Mouse (Mus musculus): ENCODE results near the gene Gm11273. TPM values are rescaled to one million over a fixed set of nuclear protein-coding genes. Genes with fewer than 3 reads are reported as not detected.
"Not testable (repeated sequence)": the region's sequence is repeated elsewhere in the genome, so short reads cannot be mapped to it uniquely, and the experiment has no call there.

Gm11273 gene
- polyA plus RNA-seq, 1 experiment from 2014 or later = 5.5 TPM

DNA sequence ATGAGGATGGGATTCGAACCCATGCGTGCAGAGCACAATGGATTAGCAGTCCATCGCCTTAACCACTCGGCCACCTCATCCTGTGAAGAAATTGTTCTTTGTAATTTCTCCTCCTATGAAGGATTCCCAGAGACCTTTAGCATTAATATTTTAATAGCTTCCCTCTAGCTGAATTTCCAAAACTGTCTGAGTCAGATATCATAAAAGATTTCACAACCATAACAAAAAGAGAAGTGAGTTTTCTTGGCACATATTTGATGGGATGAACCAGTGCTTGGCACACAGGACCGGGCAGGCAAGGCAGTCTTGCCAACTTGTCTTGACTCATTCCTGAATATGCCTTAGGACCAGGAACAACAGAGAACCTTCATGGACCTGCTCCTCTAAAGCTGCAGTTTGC is 8.4 kb downstream of the Gm11273 start:
- Histone ChIP-seq H3K27ac (ENCODE audit: low read length) (no peak overlapping the region), H3K9me3 (replicated peaks; ENCODE audit: control insufficient read depth, low read length) (no peaks in the 10 kb centered on the region), H3K4me3 (ENCODE audit: low read depth, low read length) (no peak overlapping the region), H3K4me1 (ENCODE audit: control insufficient read depth, low read depth, low read length) (no peaks in the 10 kb centered on the region), H3K4me2 (ENCODE audit: low read depth, low read length) (no peak overlapping the region), H3K27me3 (ENCODE audit: control insufficient read depth, insufficient read depth, low read depth, low read length) (no peaks in the 10 kb centered on the region), H3K36me3 (ENCODE audit: control insufficient read depth, insufficient read depth) (no peaks in the 10 kb centered on the region), H3K9ac (ENCODE audit: low read depth, low read length) (no peak overlapping the region)
- ATAC-seq (ENCODE audit: low read depth) = no peak
- 78% methylated on average over 5 of the region's 5 CpGs for WGBS (ENCODE audit: insufficient replicate concordance)

DNA sequence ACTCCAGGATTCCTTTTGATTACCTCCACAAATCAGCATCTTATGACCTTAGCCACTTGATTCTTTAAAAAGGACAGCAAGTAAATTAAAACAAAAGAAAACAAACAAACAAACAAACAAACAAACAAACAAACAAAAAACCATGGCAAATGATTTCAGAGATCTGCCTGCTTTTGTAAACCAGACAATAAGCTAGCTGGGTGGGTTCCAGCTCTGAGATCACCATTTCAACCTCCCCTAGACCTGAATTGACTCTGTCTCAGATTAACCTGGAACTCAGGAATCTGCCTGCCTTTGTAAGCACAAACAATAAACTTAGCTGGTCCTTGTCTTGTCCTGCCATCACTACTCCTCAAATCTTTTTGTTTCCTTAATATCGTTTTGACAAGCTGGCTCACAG is 14.3 kb downstream of the Gm11273 start:
- H3K27ac ChIP-seq (ENCODE audit: low read length) = no peak overlapping the region

DNA sequence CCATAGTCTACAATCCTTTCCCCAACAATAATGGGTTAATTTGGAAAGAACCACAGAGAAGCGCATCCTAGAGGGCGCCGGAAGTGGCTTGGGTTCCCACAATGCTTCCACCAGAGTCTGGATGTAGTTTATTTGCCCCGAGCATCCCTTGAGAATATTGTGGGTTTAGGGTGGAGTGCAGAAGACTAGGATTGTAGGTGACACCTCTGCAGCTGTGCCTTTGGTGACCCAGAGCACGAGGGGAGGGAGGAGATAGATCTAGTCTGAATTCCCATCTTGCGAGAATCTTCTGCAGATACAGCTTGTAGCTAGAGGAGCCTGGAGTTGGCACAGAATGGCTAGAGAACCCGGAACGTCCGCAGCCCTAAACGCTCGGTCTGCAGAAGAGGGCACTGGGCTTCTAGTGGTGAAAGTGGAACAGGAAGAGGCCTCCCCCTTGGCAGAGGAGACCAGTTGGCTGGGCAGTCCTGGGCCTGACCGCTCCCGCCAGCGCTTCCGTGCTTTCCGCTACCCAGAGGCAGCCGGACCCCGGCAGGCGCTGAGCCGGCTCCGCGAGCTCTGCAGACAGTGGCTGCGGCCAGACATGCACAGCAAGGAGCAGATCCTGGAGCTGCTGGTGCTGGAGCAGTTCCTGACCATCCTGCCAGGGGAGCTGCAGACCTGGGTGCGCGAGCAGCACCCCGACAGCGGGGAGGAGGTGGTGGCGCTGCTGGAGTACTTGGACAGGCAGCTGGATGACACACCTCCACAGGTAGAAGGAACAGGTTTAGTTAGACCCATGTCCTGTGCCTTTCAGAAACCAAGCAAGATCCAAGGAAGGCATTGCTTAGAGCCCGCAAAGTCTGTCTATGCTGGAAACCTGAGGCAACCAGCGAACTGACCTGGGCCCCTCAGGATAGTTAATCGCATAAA is 22.2 kb downstream of the Gm11273 start, which contains the start of the genes Zkscan4 and Gm10065:
Zkscan4 (plus strand) TSS at position 149 of the 912 bp plus-strand sequence.
Gm10065 (minus strand) TSS at position 683 of the 912 bp plus-strand sequence.
- not testable (repeated sequence) for H3K27ac ChIP-seq (ENCODE audit: low read length); H3K27me3 ChIP-seq (ENCODE audit: control insufficient read depth, insufficient read depth, low read depth, low read length); H3K9me3 ChIP-seq (replicated peaks; ENCODE audit: control insufficient read depth, low read length); H3K36me3 ChIP-seq (ENCODE audit: control insufficient read depth, insufficient read depth); H3K4me1 ChIP-seq (ENCODE audit: control insufficient read depth, low read depth, low read length)
- peak within 1 kb of the TSS; percentile 62 for H3K4me2 ChIP-seq (ENCODE audit: low read depth, low read length)
- peak; percentile 45 for ATAC-seq (ENCODE audit: low read depth)
- 4% methylated on average over 30 of the region's 31 CpGs for WGBS (ENCODE audit: insufficient replicate concordance)
- peak within 1 kb of the TSS; percentile 61 for H3K4me3 ChIP-seq (ENCODE audit: low read depth, low read length)
- H3K9ac ChIP-seq (ENCODE audit: low read depth, low read length) = peak within 1 kb of the TSS; percentile 34; the same call in 1 of the 2 replicates

More for the DNA sequence above, 14.3 kb downstream of the Gm11273 start:
- Histone ChIP-seq H3K27me3 (ENCODE audit: control insufficient read depth, insufficient read depth, low read depth, low read length) (no peaks in the 10 kb centered on the region), H3K4me2 (ENCODE audit: low read depth, low read length) (no peak overlapping the region), H3K36me3 (ENCODE audit: control insufficient read depth, insufficient read depth) (no peaks in the 10 kb centered on the region), H3K4me3 (ENCODE audit: low read depth, low read length) (no peak overlapping the region), H3K9ac (ENCODE audit: low read depth, low read length) (no peak overlapping the region), H3K4me1 (ENCODE audit: control insufficient read depth, low read depth, low read length) (no peaks in the 10 kb centered on the region), H3K9me3 (replicated peaks; ENCODE audit: control insufficient read depth, low read length) (no peaks in the 10 kb centered on the region)
- no peak for ATAC-seq (ENCODE audit: low read depth)
- 68% methylated on average over 1 of the region's 1 CpGs for WGBS (ENCODE audit: insufficient replicate concordance)

DNA sequence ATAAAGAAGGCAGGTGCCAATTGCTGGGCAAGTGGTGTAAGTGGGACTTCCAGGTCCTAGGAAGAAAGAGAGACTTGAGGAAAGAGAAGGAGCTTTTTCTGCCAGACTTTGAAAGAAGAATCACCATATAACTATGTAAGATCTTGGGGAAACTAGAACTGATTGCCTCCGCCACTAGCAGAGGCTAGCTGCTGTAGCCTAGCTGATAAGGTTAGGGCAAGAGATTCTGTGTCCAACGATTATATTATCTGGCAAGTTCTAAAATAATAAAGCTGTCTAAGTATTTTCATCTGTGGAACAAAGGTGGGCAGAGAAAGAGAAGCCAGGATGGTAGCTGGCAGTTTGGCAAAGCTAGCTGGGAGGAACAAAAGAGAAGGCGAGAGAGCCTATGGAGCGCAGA is 28.8 kb downstream of the Gm11273 start:
- Histone ChIP-seq H3K4me2 (ENCODE audit: low read depth, low read length) (no peak overlapping the region), H3K36me3 (ENCODE audit: control insufficient read depth, insufficient read depth) (no peaks in the 10 kb centered on the region), H3K27ac (ENCODE audit: low read length) (no peak overlapping the region), H3K4me3 (ENCODE audit: low read depth, low read length) (no peak overlapping the region), H3K4me1 (ENCODE audit: control insufficient read depth, low read depth, low read length) (peaks cover 12% of the 10 kb centered on the region), H3K9me3 (replicated peaks; ENCODE audit: control insufficient read depth, low read length) (no peaks in the 10 kb centered on the region), H3K27me3 (ENCODE audit: control insufficient read depth, insufficient read depth, low read depth, low read length) (no peaks in the 10 kb centered on the region; the same call in 1 of the 2 replicates), H3K9ac (ENCODE audit: low read depth, low read length) (no peak overlapping the region)
- WGBS (ENCODE audit: insufficient replicate concordance) = 23% methylated on average over 4 of the region's 4 CpGs
- no peak for ATAC-seq (ENCODE audit: low read depth)

DNA sequence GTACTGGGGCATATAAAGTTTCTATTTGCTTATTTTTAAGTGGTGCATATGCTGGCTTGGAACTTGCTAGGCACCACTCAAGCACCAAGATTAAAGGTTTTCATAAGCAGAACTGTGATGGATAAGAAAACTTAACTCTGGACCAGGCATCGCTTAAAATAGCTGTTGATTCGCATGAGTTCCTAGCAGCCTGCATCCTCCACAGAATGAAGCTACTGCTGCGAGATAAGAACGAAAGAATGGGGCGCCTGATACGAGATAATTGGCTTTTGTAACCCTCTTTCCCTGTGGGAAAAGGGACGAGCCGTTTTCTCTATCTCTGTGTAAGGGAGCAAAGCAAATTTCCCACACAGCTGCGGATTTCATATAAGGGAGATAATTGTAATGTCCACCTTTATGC is 32.1 kb downstream of the Gm11273 start:
- Histone ChIP-seq H3K36me3 (ENCODE audit: control insufficient read depth, insufficient read depth) (no peaks in the 10 kb centered on the region), H3K4me3 (ENCODE audit: low read depth, low read length) (no peak overlapping the region), H3K27ac (ENCODE audit: low read length) (no peak overlapping the region), H3K4me1 (ENCODE audit: control insufficient read depth, low read depth, low read length) (peaks cover 12% of the 10 kb centered on the region), H3K27me3 (ENCODE audit: control insufficient read depth, insufficient read depth, low read depth, low read length) (peaks cover 3% of the 10 kb centered on the region; the same call in 1 of the 2 replicates), H3K9ac (ENCODE audit: low read depth, low read length) (peak overlapping the region; percentile 9; the same call in 1 of the 2 replicates), H3K4me2 (ENCODE audit: low read depth, low read length) (peak overlapping the region; percentile 99), H3K9me3 (replicated peaks; ENCODE audit: control insufficient read depth, low read length) (no peaks in the 10 kb centered on the region)
- 14% methylated on average over 9 of the region's 9 CpGs for WGBS (ENCODE audit: insufficient replicate concordance)
- ATAC-seq (ENCODE audit: low read depth) = no peak

DNA sequence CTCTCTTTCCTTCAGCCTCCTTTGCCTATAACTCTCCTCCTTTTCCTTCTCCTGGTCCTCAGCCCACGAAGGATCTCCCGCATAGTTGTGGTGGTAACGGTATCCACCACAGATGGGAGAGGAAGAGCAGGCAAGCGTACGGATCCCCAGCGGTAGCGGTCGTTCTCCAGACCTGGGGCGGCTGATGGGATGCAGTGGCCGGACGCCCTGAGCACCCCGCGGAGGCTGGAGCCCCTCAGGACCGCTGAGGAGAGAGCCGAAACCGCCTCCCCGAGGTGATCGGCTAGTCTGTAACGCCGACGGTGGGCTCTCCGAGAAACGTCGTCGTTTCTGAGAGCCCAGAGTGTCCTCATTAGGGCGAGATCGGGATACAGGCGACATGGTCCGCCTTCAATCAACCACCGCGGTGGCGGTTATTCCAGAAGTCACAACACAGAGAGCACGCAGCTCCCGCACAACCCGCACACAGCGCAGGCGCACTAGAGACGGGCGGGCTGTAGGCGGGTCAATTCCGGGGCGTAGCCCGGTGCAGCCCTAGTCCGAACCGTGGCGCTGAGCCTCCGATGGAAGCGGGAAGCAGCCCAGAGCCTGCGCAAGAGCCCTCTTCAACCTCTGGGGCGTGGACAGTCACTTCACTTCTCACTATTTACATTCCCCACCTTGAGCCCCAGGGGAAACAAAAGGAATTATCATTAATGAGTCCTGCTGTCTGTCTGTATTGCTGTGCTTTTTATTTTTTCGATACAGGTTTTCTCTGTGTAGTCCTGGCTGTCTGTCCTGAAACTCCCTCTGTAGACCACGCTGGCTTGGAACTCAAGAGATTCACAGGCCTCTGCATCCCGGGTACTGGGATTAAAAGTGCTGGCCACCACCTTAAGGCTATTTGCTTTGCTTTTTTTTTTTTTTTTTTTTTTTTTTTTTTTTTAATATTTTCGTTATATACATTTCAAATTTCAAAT is 32.9 kb downstream of the Gm11273 start, which contains the start of gene Nkapl:
Nkapl (minus strand) TSS at position 449 of the 959 bp plus-strand sequence.
- H3K27ac ChIP-seq (ENCODE audit: low read length) = peak within 1 kb of the TSS; percentile 66
- H3K9ac ChIP-seq (ENCODE audit: low read depth, low read length) = peak within 1 kb of the TSS; percentile 84
- peaks cover 3% of the 10 kb centered on the region; the same call in 1 of the 2 replicates for H3K27me3 ChIP-seq (ENCODE audit: control insufficient read depth, insufficient read depth, low read depth, low read length)
- no peaks in the 10 kb centered on the region for H3K9me3 ChIP-seq (replicated peaks; ENCODE audit: control insufficient read depth, low read length)
- 1% methylated on average over 54 of the region's 54 CpGs for WGBS (ENCODE audit: insufficient replicate concordance)
- H3K4me3 ChIP-seq (ENCODE audit: low read depth, low read length) = peak within 1 kb of the TSS; percentile 80
- H3K36me3 ChIP-seq (ENCODE audit: control insufficient read depth, insufficient read depth) = no peaks in the 10 kb centered on the region
- ATAC-seq (ENCODE audit: low read depth) = peak; percentile 100
- peak within 1 kb of the TSS; percentile 99 for H3K4me2 ChIP-seq (ENCODE audit: low read depth, low read length)
- H3K4me1 ChIP-seq (ENCODE audit: control insufficient read depth, low read depth, low read length) = peaks cover 12% of the 10 kb centered on the region

DNA sequence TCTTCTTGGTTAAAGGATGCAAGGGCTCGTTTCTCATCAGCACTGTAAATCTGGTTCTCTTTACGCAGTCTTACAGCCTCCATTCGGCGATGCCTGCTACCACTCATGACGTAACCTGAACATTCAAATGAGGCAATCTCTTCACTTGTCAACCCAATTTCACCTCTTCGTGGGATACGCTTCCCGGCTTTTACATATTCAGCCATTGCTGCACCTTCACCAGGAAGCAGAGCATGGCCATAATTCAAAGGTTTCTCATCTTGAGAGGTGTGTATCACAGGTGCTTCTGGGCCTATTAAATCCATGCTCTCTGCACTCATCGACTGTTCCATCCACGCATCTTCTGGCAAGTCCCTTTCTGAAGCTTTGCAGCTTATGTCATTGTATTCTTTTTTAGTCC is 33.9 kb downstream of the Gm11273 start:
- no peak overlapping the region; the same call in 1 of the 2 replicates for H3K4me2 ChIP-seq (ENCODE audit: low read depth, low read length)
- no peaks in the 10 kb centered on the region for H3K9me3 ChIP-seq (replicated peaks; ENCODE audit: control insufficient read depth, low read length)
- H3K36me3 ChIP-seq (ENCODE audit: control insufficient read depth, insufficient read depth) = no peaks in the 10 kb centered on the region
- WGBS (ENCODE audit: insufficient replicate concordance) = 78% methylated on average over 10 of the region's 10 CpGs
- no peak overlapping the region for H3K9ac ChIP-seq (ENCODE audit: low read depth, low read length)
- no peak for ATAC-seq (ENCODE audit: low read depth)
- no peak overlapping the region for H3K27ac ChIP-seq (ENCODE audit: low read length)
- peaks cover 12% of the 10 kb centered on the region for H3K4me1 ChIP-seq (ENCODE audit: control insufficient read depth, low read depth, low read length)
- H3K4me3 ChIP-seq (ENCODE audit: low read depth, low read length) = no peak overlapping the region
- peaks cover 3% of the 10 kb centered on the region; the same call in 1 of the 2 replicates for H3K27me3 ChIP-seq (ENCODE audit: control insufficient read depth, insufficient read depth, low read depth, low read length)

DNA sequence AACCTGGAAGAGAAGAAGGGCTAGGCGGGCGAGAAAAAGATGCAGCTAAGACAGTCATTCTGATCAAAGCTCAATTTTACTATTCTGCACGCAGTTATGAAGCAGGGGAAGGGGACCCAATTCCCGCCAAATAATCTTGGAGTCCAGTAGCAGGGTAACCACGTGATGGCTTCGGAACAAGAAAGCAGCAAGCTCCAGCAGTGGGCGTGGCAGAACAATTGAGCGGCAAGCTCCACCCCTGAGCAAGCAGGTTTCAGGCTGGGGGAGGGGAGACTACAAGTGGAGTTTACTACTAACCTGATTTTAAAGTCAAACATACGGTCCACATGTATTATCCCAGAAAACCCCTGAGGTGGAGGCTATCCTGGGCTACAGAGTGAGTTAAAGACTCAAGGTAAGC is 38.7 kb downstream of the Gm11273 start:
- not testable (repeated sequence) for H3K27ac ChIP-seq (ENCODE audit: low read length); H3K4me3 ChIP-seq (ENCODE audit: low read depth, low read length); ATAC-seq (ENCODE audit: low read depth); H3K36me3 ChIP-seq (ENCODE audit: control insufficient read depth, insufficient read depth); H3K4me1 ChIP-seq (ENCODE audit: control insufficient read depth, low read depth, low read length); H3K9me3 ChIP-seq (replicated peaks; ENCODE audit: control insufficient read depth, low read length); H3K9ac ChIP-seq (ENCODE audit: low read depth, low read length); H3K4me2 ChIP-seq (ENCODE audit: low read depth, low read length); H3K27me3 ChIP-seq (ENCODE audit: control insufficient read depth, insufficient read depth, low read depth, low read length)
- WGBS (ENCODE audit: insufficient replicate concordance) = 51% methylated on average over 9 of the region's 9 CpGs
